Mouse (Mus musculus) neural tube, embryonic 15.5 days (tissue): ENCODE results near the gene Rere. TPM values are rescaled to one million over a fixed set of nuclear protein-coding genes. Genes with fewer than 3 reads are reported as not detected.
A peak's percentile ranks its signal among the peaks of the same experiment; 100 is the strongest.

Source experiments
- ATAC-seq: fragments of 200-750 bp; cut with Nextera tagmentation; 2 replicates; pipeline ENCODE4 v1.8.0; 2017; ENCODE audit warnings: mild to moderate bottlenecking, moderate TSS enrichment, moderate library complexity; ENCODE audit not compliant: low FRiP score
- H3K27ac ChIP-seq: fragments of 300-500 bp; sonication (generic); replicated peaks from 2 replicates; pipeline ENCODE4 v1.5.1; 2015; ENCODE audit warnings: mild to moderate bottlenecking, inconsistent platforms
- H3K27me3 ChIP-seq: fragments of 300-500 bp; sonication (generic); replicated peaks from 2 replicates; pipeline ENCODE4 v1.6.1; 2015; ENCODE audit warnings: inconsistent platforms
- H3K36me3 ChIP-seq: fragments of 300-500 bp; sonication (generic); 2 replicates; pipeline ENCODE4 v1.6.1; 2015; ENCODE audit warnings: inconsistent platforms
- H3K4me1 ChIP-seq: fragments of 300-500 bp; sonication (generic); 2 replicates; pipeline ENCODE4 v1.6.1; 2015; ENCODE audit warnings: inconsistent platforms
- H3K4me2 ChIP-seq: fragments of 300-500 bp; sonication (generic); 2 replicates; pipeline ENCODE4 v1.6.1; 2015; ENCODE audit warnings: inconsistent platforms, mild to moderate bottlenecking, moderate library complexity
- H3K4me3 ChIP-seq: fragments of 300-500 bp; sonication (generic); replicated peaks from 2 replicates; pipeline ENCODE4 v1.5.1; 2015; ENCODE audit warnings: mild to moderate bottlenecking, inconsistent platforms
- H3K9ac ChIP-seq: fragments of 300-500 bp; sonication (generic); replicated peaks from 2 replicates; pipeline ENCODE4 v1.6.1; 2015; ENCODE audit warnings: mild to moderate bottlenecking, inconsistent platforms
- H3K9me3 ChIP-seq: fragments of 300-500 bp; sonication (generic); replicated peaks from 2 replicates; pipeline ENCODE4 v1.6.1; 2016; ENCODE audit warnings: inconsistent platforms
- WGBS: fragments of 180-500 bp; shearing (Covaris S2); methylation state at CpG from one replicate; pipeline ENCODE4 v1.1.7; 2015; ENCODE audit warnings: mixed read lengths; 5-methylcytosine and 5-hydroxymethylcytosine counted together
- polyA plus RNA-seq: library from polyadenylated mRNA; unstranded; fragments of >200 nt; fragmentation: Nextera tagmentation; extraction: Ambion mirVana; gene quantifications from 2 replicates; pipeline ENCODE4 v1.2.1, GENCODE M21; 2015

Gene Rere
- polyA plus RNA-seq, 1 experiment from 2014 or later, result 34.6 TPM

- WGBS, result 1% methylated on average over 27 of the region's 27 CpGs
- Histone ChIP-seq H3K4me1 (peaks cover 55% of the 10 kb centered on the region), H3K4me3 (peak overlapping the region; percentile 69), H3K36me3 (no peaks in the 10 kb centered on the region), H3K27me3 (no peaks in the 10 kb centered on the region), H3K4me2 (peak overlapping the region; percentile 78), H3K9me3 (no peaks in the 10 kb centered on the region), H3K27ac (peak overlapping the region; percentile 96), H3K9ac (peak overlapping the region; percentile 78)
- ATAC-seq, result peak; percentile 32
Measured at GRCm38 (mm10) chr4:150569834-150570571, 288.6 kb downstream of the Rere start.

- H3K4me1 ChIP-seq, result peaks cover 60% of the 10 kb centered on the region
- WGBS, result 34% methylated on average over 2 of the region's 2 CpGs
- no peaks in the 10 kb centered on the region for H3K27me3 ChIP-seq
- no peaks in the 10 kb centered on the region for H3K9me3 ChIP-seq
- no peaks in the 10 kb centered on the region for H3K36me3 ChIP-seq
- H3K4me3 ChIP-seq, result peak overlapping the region; percentile 69
- peak overlapping the region; percentile 78 for H3K4me2 ChIP-seq
- H3K27ac ChIP-seq, result no peak overlapping the region
- H3K9ac ChIP-seq, result no peak overlapping the region
- ATAC-seq, result no peak
Measured at GRCm38 (mm10) chr4:150570793-150571192, 289.3 kb downstream of the Rere start.

GRCm38 (mm10) chr4:150572104-150572691 is 290.8 kb downstream of the Rere start:
- 0 out of 2 replicates have a peak overlapping the region, but pooled peaks have one; percentile 24 for H3K9ac ChIP-seq
- WGBS, result 63% methylated on average over 7 of the region's 7 CpGs

GRCm38 (mm10) chr4:150572938-150573337 is 291.5 kb downstream of the Rere start:
- ATAC-seq, result no peak
- peaks cover 57% of the 10 kb centered on the region for H3K4me1 ChIP-seq
- WGBS, result 95% methylated on average over 4 of the region's 4 CpGs

More at GRCm38 (mm10) chr4:150572104-150572691, 290.8 kb downstream of the Rere start:
- Histone ChIP-seq H3K27me3 (no peaks in the 10 kb centered on the region), H3K27ac (no peak overlapping the region), H3K4me3 (no peak overlapping the region), H3K9me3 (no peaks in the 10 kb centered on the region), H3K36me3 (no peaks in the 10 kb centered on the region), H3K4me2 (peak overlapping the region; percentile 1; the same call in 1 of the 2 replicates), H3K4me1 (peaks cover 62% of the 10 kb centered on the region)
- no peak for ATAC-seq

GRCm38 (mm10) chr4:150575363-150576092 is 294.1 kb downstream of the Rere start:
- ATAC-seq, result no peak
- no peaks in the 10 kb centered on the region for H3K9me3 ChIP-seq

More at GRCm38 (mm10) chr4:150572938-150573337, 291.5 kb downstream of the Rere start:
- H3K4me3 ChIP-seq, result no peak overlapping the region
- no peak overlapping the region for H3K9ac ChIP-seq
- H3K9me3 ChIP-seq, result no peaks in the 10 kb centered on the region
- no peaks in the 10 kb centered on the region for H3K36me3 ChIP-seq
- no peaks in the 10 kb centered on the region for H3K27me3 ChIP-seq
- no peak overlapping the region for H3K27ac ChIP-seq
- no peak overlapping the region for H3K4me2 ChIP-seq

GRCm38 (mm10) chr4:150576339-150576738 is 294.9 kb downstream of the Rere start:
- no peak overlapping the region for H3K27ac ChIP-seq
- H3K36me3 ChIP-seq, result no peaks in the 10 kb centered on the region
- H3K4me1 ChIP-seq, result peaks cover 39% of the 10 kb centered on the region
- WGBS, result 89% methylated on average over 3 of the region's 3 CpGs
- ATAC-seq, result no peak
- no peak overlapping the region for H3K4me2 ChIP-seq
- no peaks in the 10 kb centered on the region for H3K9me3 ChIP-seq
- H3K27me3 ChIP-seq, result no peaks in the 10 kb centered on the region
- H3K9ac ChIP-seq, result no peak overlapping the region
- no peak overlapping the region for H3K4me3 ChIP-seq

More at GRCm38 (mm10) chr4:150575363-150576092, 294.1 kb downstream of the Rere start:
- Histone ChIP-seq H3K27ac (no peak overlapping the region), H3K36me3 (no peaks in the 10 kb centered on the region), H3K9ac (no peak overlapping the region), H3K4me2 (no peak overlapping the region), H3K27me3 (no peaks in the 10 kb centered on the region), H3K4me1 (peaks cover 42% of the 10 kb centered on the region), H3K4me3 (no peak overlapping the region)
- WGBS, result 79% methylated on average over 3 of the region's 3 CpGs

GRCm38 (mm10) chr4:150578021-150578420 is 296.6 kb downstream of the Rere start:
- Histone ChIP-seq H3K4me1 (peaks cover 45% of the 10 kb centered on the region), H3K9ac (no peak overlapping the region), H3K36me3 (no peaks in the 10 kb centered on the region), H3K9me3 (no peaks in the 10 kb centered on the region), H3K27ac (no peak overlapping the region), H3K27me3 (no peaks in the 10 kb centered on the region), H3K4me2 (no peak overlapping the region), H3K4me3 (no peak overlapping the region)
- 92% methylated on average over 3 of the region's 3 CpGs for WGBS
- no peak for ATAC-seq

GRCm38 (mm10) chr4:150581931-150582723 is 300.7 kb downstream of the Rere start:
- Histone ChIP-seq H3K4me1 (peaks cover 65% of the 10 kb centered on the region), H3K27me3 (no peaks in the 10 kb centered on the region), H3K36me3 (no peaks in the 10 kb centered on the region), H3K9me3 (no peaks in the 10 kb centered on the region), H3K27ac (peak overlapping the region; percentile 84), H3K4me2 (no peak overlapping the region), H3K9ac (0 out of 2 replicates have a peak overlapping the region, but pooled peaks have one; percentile 3), H3K4me3 (no peak overlapping the region)
- 67% methylated on average over 10 of the region's 10 CpGs for whole genome bisulfite sequencing
- ATAC-seq, result no peak

- Histone ChIP-seq H3K27me3 (no peaks in the 10 kb centered on the region), H3K9ac (peak overlapping the region; percentile 17; the same call in 1 of the 2 replicates), H3K4me3 (no peak overlapping the region), H3K4me2 (peak overlapping the region; percentile 31), H3K9me3 (no peaks in the 10 kb centered on the region), H3K36me3 (no peaks in the 10 kb centered on the region), H3K4me1 (peaks cover 69% of the 10 kb centered on the region), H3K27ac (peak overlapping the region; percentile 84)
- WGBS, result 20% methylated on average over 13 of the region's 13 CpGs
- peak; percentile 80 for ATAC-seq
Measured at GRCm38 (mm10) chr4:150582966-150583776, 301.7 kb downstream of the Rere start.

- 48% methylated on average over 3 of the region's 3 CpGs for WGBS
- peak overlapping the region; percentile 31 for H3K4me2 ChIP-seq
Measured at GRCm38 (mm10) chr4:150583777-150584135, 302.3 kb downstream of the Rere start.

More at GRCm38 (mm10) chr4:150583777-150584135, 302.3 kb downstream of the Rere start:
- H3K36me3 ChIP-seq, result no peaks in the 10 kb centered on the region
- peak overlapping the region; percentile 17; the same call in 1 of the 2 replicates for H3K9ac ChIP-seq
- peak overlapping the region; percentile 84 for H3K27ac ChIP-seq
- no peaks in the 10 kb centered on the region for H3K27me3 ChIP-seq
- no peak overlapping the region for H3K4me3 ChIP-seq
- peak; percentile 15; the same call in 1 of the 2 replicates for ATAC-seq
- peaks cover 71% of the 10 kb centered on the region for H3K4me1 ChIP-seq
- no peaks in the 10 kb centered on the region for H3K9me3 ChIP-seq
